7 mouse cellular contexts compared by ENCODE assay signal in the genomic region with DNA sequence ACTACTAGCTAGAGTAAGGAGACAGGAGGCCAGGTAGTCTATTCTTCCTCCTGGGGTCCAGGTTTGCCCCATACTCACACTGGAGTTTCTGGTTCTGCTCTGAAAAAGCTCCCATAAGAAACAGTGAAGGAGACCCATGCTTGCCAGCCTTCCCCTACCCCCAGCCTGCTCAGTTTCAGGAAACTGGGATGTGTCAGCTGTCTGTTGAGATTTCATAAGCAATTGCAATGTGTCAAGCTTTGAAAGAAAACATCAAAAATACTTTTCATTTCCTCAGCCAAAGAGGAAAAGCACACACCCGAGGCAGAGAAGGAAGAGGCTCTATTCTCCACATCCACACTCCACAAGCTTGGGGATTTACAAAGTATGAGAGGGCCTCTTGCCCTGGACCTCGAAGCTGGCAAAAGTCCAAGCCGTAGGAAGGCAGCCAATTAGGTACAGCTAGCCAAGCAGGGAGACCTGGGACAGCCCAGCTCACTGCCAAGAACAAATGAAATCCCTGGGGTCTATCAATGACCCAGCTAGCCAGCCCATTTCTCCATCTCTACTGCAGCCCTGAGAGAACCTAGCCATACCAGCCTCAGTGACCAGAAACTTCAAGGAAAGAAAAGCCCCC. TPM values are rescaled to one million over a fixed set of nuclear protein-coding genes. Genes with fewer than 3 reads are reported as not detected.
DNase-seq lines count a peak whose midpoint lies in the region; ATAC-seq and TF ChIP-seq lines count a peak whose summit lies in the region.

No protein-coding gene starts in this region.

- H3K27ac ChIP-seq in liver, adult 2 months (replicated peaks; ENCODE audit: insufficient read depth, low read depth, low read length) = no peak overlapping the region
- no peak overlapping the region for H3K27ac ChIP-seq in liver, embryonic 11.5 days (ENCODE audit: low read depth, low read length)
- H3K27ac ChIP-seq in forebrain, embryonic 14.5 days (ENCODE audit: low read depth, low read length) = no peak overlapping the region; the same call in 1 of the 2 replicates
- H3K27ac ChIP-seq in heart, embryonic 16.5 days (ENCODE audit: low read length) = no peak overlapping the region
- H3K27ac ChIP-seq in limb, embryonic 15.5 days = peak overlapping the region; percentile 48

- H3K4me3 ChIP-seq in liver, adult 2 months (ENCODE audit: insufficient read depth, low read depth, low read length) = no peak overlapping the region
- no peak overlapping the region for H3K4me3 ChIP-seq in liver, embryonic 11.5 days (ENCODE audit: low read depth, low read length)
- H3K4me3 ChIP-seq in forebrain, embryonic 14.5 days (ENCODE audit: low read depth, low read length) = no peak overlapping the region
- H3K4me3 ChIP-seq in heart, embryonic 16.5 days (ENCODE audit: low read length) = no peak overlapping the region
- H3K4me3 ChIP-seq in limb, embryonic 15.5 days = no peak overlapping the region

- H3K9me3 ChIP-seq in liver, embryonic 11.5 days (ENCODE audit: control insufficient read depth, low read length) = no peaks in the 10 kb centered on the region
- H3K9me3 ChIP-seq in forebrain, embryonic 14.5 days (replicated peaks; ENCODE audit: control insufficient read depth, low read length) = no peaks in the 10 kb centered on the region
- no peaks in the 10 kb centered on the region for H3K9me3 ChIP-seq in heart, embryonic 16.5 days (replicated peaks; ENCODE audit: control insufficient read depth, low read length)
- no peaks in the 10 kb centered on the region for H3K9me3 ChIP-seq in limb, embryonic 15.5 days

- no peak for TF ChIP-seq POLR2A in liver, adult 2 months (IDR thresholded peaks at IDR 0.05; ENCODE audit: extremely low read depth, insufficient read depth, low read length)

- DNase-seq in liver, adult 2 months (ENCODE audit: extremely low read depth, low read depth, low spot score) = peak; percentile 52
- no peak for DNase-seq in liver, embryonic 11.5 days (ENCODE audit: low spot score)
- DNase-seq in forebrain, embryonic 14.5 days (ENCODE audit: low spot score) = peak; percentile 64
- no peak for DNase-seq in embryo, embryonic 10 days (ENCODE audit: low spot score)
- no peak for DNase-seq in thymus, postnatal 0 days (ENCODE audit: low spot score)

- ATAC-seq in liver, embryonic 11.5 days (replicated peaks; ENCODE audit: low FRiP score) = no peak
- peak; percentile 63 for ATAC-seq in forebrain, embryonic 14.5 days
- ATAC-seq in heart, embryonic 16.5 days (replicated peaks; ENCODE audit: extremely low read depth, insufficient read depth, low FRiP score) = peak; percentile 84
- 0 out of 2 replicates have a peak, but pooled peaks have one; percentile 35 for ATAC-seq in limb, embryonic 15.5 days (ENCODE audit: insufficient number of reproducible peaks, low FRiP score, low TSS enrichment, low read depth)

- no peaks in the 10 kb centered on the region for H3K36me3 ChIP-seq in liver, adult 2 months (ENCODE audit: control insufficient read depth, insufficient read depth, low read length)
- H3K36me3 ChIP-seq in liver, embryonic 11.5 days (ENCODE audit: control insufficient read depth, insufficient read depth, low read length) = no peaks in the 10 kb centered on the region
- no peaks in the 10 kb centered on the region for H3K36me3 ChIP-seq in forebrain, embryonic 14.5 days (ENCODE audit: control insufficient read depth, insufficient read depth, low read length)
- H3K36me3 ChIP-seq in heart, embryonic 16.5 days (ENCODE audit: control insufficient read depth, insufficient read depth) = no peaks in the 10 kb centered on the region
- H3K36me3 ChIP-seq in limb, embryonic 15.5 days = no peaks in the 10 kb centered on the region

- WGBS in liver, adult 2 months = 12% methylated on average over 3 of the region's 3 CpGs
- WGBS in liver, embryonic 11.5 days = 37% methylated on average over 3 of the region's 3 CpGs
- WGBS in forebrain, embryonic 14.5 days = 31% methylated on average over 3 of the region's 3 CpGs
- WGBS in heart, embryonic 16.5 days = 9% methylated on average over 3 of the region's 3 CpGs
- 18% methylated on average over 3 of the region's 3 CpGs for WGBS in limb, embryonic 15.5 days

- no peaks in the 10 kb centered on the region for H3K4me1 ChIP-seq in liver, adult 2 months (ENCODE audit: control insufficient read depth, insufficient read depth, low read length)
- H3K4me1 ChIP-seq in liver, embryonic 11.5 days (replicated peaks; ENCODE audit: control insufficient read depth, insufficient read depth, low read length) = 0 out of 2 replicates have a peak, but pooled peaks cover 3% of the 10 kb centered on the region
- peaks cover 8% of the 10 kb centered on the region; the same call in 1 of the 2 replicates for H3K4me1 ChIP-seq in forebrain, embryonic 14.5 days (ENCODE audit: control insufficient read depth, insufficient read depth, low read length)
- H3K4me1 ChIP-seq in heart, embryonic 16.5 days (ENCODE audit: control insufficient read depth, insufficient read depth, low read length) = peaks cover 11% of the 10 kb centered on the region
- peaks cover 14% of the 10 kb centered on the region for H3K4me1 ChIP-seq in limb, embryonic 15.5 days

- H3K27me3 ChIP-seq in liver, adult 2 months (ENCODE audit: control insufficient read depth, insufficient read depth, low read length) = no peaks in the 10 kb centered on the region
- 0 out of 2 replicates have a peak, but pooled peaks cover 3% of the 10 kb centered on the region for H3K27me3 ChIP-seq in liver, embryonic 11.5 days (replicated peaks; ENCODE audit: control insufficient read depth, insufficient read depth, low read length)
- no peaks in the 10 kb centered on the region for H3K27me3 ChIP-seq in forebrain, embryonic 14.5 days (replicated peaks; ENCODE audit: control insufficient read depth, insufficient read depth, low read length)
- H3K27me3 ChIP-seq in heart, embryonic 16.5 days (ENCODE audit: control insufficient read depth, insufficient read depth, low read length) = peaks cover 7% of the 10 kb centered on the region; the same call in 1 of the 2 replicates
- 0 out of 2 replicates have a peak, but pooled peaks cover 3% of the 10 kb centered on the region for H3K27me3 ChIP-seq in limb, embryonic 15.5 days

- no peak overlapping the region for H3K9ac ChIP-seq in liver, adult 2 months (ENCODE audit: low read depth, low read length)
- no peak overlapping the region for H3K9ac ChIP-seq in liver, embryonic 11.5 days (ENCODE audit: low read depth, low read length)
- H3K9ac ChIP-seq in forebrain, embryonic 14.5 days (ENCODE audit: low read length) = no peak overlapping the region
- no peak overlapping the region for H3K9ac ChIP-seq in heart, embryonic 16.5 days (ENCODE audit: low read length)
- no peak overlapping the region for H3K9ac ChIP-seq in limb, embryonic 15.5 days

- no peak overlapping the region for H3K4me2 ChIP-seq in liver, embryonic 11.5 days
- no peak overlapping the region for H3K4me2 ChIP-seq in forebrain, embryonic 14.5 days (ENCODE audit: low read length)
- no peak overlapping the region for H3K4me2 ChIP-seq in heart, embryonic 16.5 days (ENCODE audit: low read depth, low read length)
- H3K4me2 ChIP-seq in limb, embryonic 15.5 days = no peak overlapping the region

- no peak for TF ChIP-seq CTCF in liver, adult 2 months (IDR thresholded peaks at IDR 0.05; ENCODE audit: low read depth, low read length)

- no peaks in the 10 kb centered on the region for H3K79me2 ChIP-seq in liver, adult 2 months (ENCODE audit: control insufficient read depth, insufficient read depth, low read length)

RNA-seq across cellular contexts. Expression of gene Mrgbp, which starts 12.0 kb away (rescaled TPM):
- total RNA-seq in liver, adult 2 months (2014; rRNA removed) = 4.8 and 4.9 TPM in 2 replicates
- polyA plus RNA-seq in liver, adult 2 months (2012; rRNA removed) = 6.7 and 9.5 TPM in 2 replicates
- polyA plus RNA-seq in liver, embryonic 11.5 days (2014; fragmentation: Nextera tagmentation; extraction: Ambion mirVana) = 23.2 and 26.2 TPM in 2 replicates
- polyA plus RNA-seq in forebrain, embryonic 14.5 days (2014; fragmentation: Nextera tagmentation; extraction: Ambion mirVana) = 48.8 and 52.4 TPM in 2 replicates
- 25.4 and 29.1 TPM in 2 replicates for polyA plus RNA-seq in heart, embryonic 16.5 days (2015; fragmentation: Nextera tagmentation; extraction: Ambion mirVana)
- polyA plus RNA-seq in limb, embryonic 15.5 days (2015; fragmentation: Nextera tagmentation; extraction: Ambion mirVana) = 28.6 and 30.3 TPM in 2 replicates
- 44.8 and 51.1 TPM in 2 replicates for polyA plus RNA-seq in thymus, postnatal 0 days (2015; fragmentation: Nextera tagmentation; extraction: Ambion mirVana)

RNA-seq across cellular contexts. Expression of gene Ogfr, which starts 19.9 kb away (rescaled TPM):
- total RNA-seq in liver, adult 2 months (2014; rRNA removed) = 42.9 and 44.4 TPM in 2 replicates
- polyA plus RNA-seq in liver, adult 2 months (2012; rRNA removed) = 23.1 and 29.1 TPM in 2 replicates
- polyA plus RNA-seq in liver, embryonic 11.5 days (2014; fragmentation: Nextera tagmentation; extraction: Ambion mirVana) = 50.7 and 53.4 TPM in 2 replicates
- 95.6 and 100 TPM in 2 replicates for polyA plus RNA-seq in forebrain, embryonic 14.5 days (2014; fragmentation: Nextera tagmentation; extraction: Ambion mirVana)
- polyA plus RNA-seq in heart, embryonic 16.5 days (2015; fragmentation: Nextera tagmentation; extraction: Ambion mirVana) = 47.3 and 53.0 TPM in 2 replicates
- 57.3 and 60.6 TPM in 2 replicates for polyA plus RNA-seq in limb, embryonic 15.5 days (2015; fragmentation: Nextera tagmentation; extraction: Ambion mirVana)
- 65.6 and 73.1 TPM in 2 replicates for polyA plus RNA-seq in thymus, postnatal 0 days (2015; fragmentation: Nextera tagmentation; extraction: Ambion mirVana)

RNA-seq across cellular contexts. Expression of gene Col9a3, which starts 28.5 kb away (rescaled TPM):
- total RNA-seq in liver, adult 2 months (2014; rRNA removed) = 0.27 TPM in 1 of 2 replicates, not detected in the other
- 0.12 and 0.14 TPM in 2 replicates for polyA plus RNA-seq in liver, adult 2 months (2012; rRNA removed)
- 2.6 and 3.4 TPM in 2 replicates for polyA plus RNA-seq in liver, embryonic 11.5 days (2014; fragmentation: Nextera tagmentation; extraction: Ambion mirVana)
- polyA plus RNA-seq in forebrain, embryonic 14.5 days (2014; fragmentation: Nextera tagmentation; extraction: Ambion mirVana) = 25.1 and 28.6 TPM in 2 replicates
- 11.7 and 13.1 TPM in 2 replicates for polyA plus RNA-seq in heart, embryonic 16.5 days (2015; fragmentation: Nextera tagmentation; extraction: Ambion mirVana)
- polyA plus RNA-seq in limb, embryonic 15.5 days (2015; fragmentation: Nextera tagmentation; extraction: Ambion mirVana) = 412 and 416 TPM in 2 replicates
- 1.2 and 1.3 TPM in 2 replicates for polyA plus RNA-seq in thymus, postnatal 0 days (2015; fragmentation: Nextera tagmentation; extraction: Ambion mirVana)

Comparison
In these comparisons a context has a peak if more than half of its experiments do, and no peak if none do; other contexts are left out.
1. DNase-seq: peak in liver, adult 2 months (single experiment) and forebrain, embryonic 14.5 days (single experiment); none in liver, embryonic 11.5 days (single experiment), embryo, embryonic 10 days (single experiment) and thymus, postnatal 0 days (single experiment).
2. RNA of gene Col9a3, which starts 28.5 kb away (polyA plus RNA-seq): 412 to 416 TPM in limb, embryonic 15.5 days; 25.1 to 28.6 TPM in forebrain, embryonic 14.5 days, 11.7 to 13.1 TPM in heart, embryonic 16.5 days, 2.6 to 3.4 TPM in liver, embryonic 11.5 days, 1.2 to 1.3 TPM in thymus, postnatal 0 days and 0.12 to 0.14 TPM in liver, adult 2 months; every median in the first group is over 10 times any median in the second.